Mouse (Mus musculus) left cerebral cortex, postnatal 14 days (tissue): ENCODE data around the gene Aldh18a1. TPM values are rescaled to one million over a fixed set of nuclear protein-coding genes. Genes with fewer than 3 reads are reported as not detected.
A peak's percentile ranks its signal among the peaks of the same experiment; 100 is the strongest.

ENCODE experiments used
- DNase-seq, 2 experiments: peaks; one replicate each; pipeline ENCODE4 v3.0.0; 2021 to 2022; ENCODE audit warnings: low spot score in 2 of 2, mixed read lengths in 1 of 2
- intact Hi-C: fragments of 180-260 bp; cut with DNase I; formaldehyde crosslinking; loops from one replicate; pipeline ENCODE4 v1.15.1; 2025
- total RNA-seq, 2 experiments: library from RNA; stranded (reverse); gene quantifications; 2 replicates each; pipeline ENCODE4 v1.2.3; 2021

Aldh18a1 gene
- total RNA-seq, 2 experiments from 2014 or later = 30.0 to 33.7 TPM

- DNase-seq = peak; percentile 62 to 82
- intact Hi-C loops = loop anchor here (1.0 to 2.0 kb wide), 2 partner anchors 154 to 202 kb away; no protein-coding TSS in a partner anchor
Observed at GRCm38 (mm10) chr19:40544856-40545255, 43.4 kb downstream of the Aldh18a1 start.

- intact Hi-C loops = no loop called here
- no peak for DNase-seq
Observed at GRCm38 (mm10) chr19:40542776-40543175, 45.5 kb downstream of the Aldh18a1 start.

GRCm38 (mm10) chr19:40536526-40536925, 51.7 kb downstream of the Aldh18a1 start:
- intact Hi-C loops = no loop called here
- DNase-seq = no peak

- no peak for DNase-seq
- intact Hi-C loops = no loop called here
Observed at GRCm38 (mm10) chr19:40532525-40532924, 55.7 kb downstream of the Aldh18a1 start.

- no peak for DNase-seq
- intact Hi-C loops = no loop called here
Observed at GRCm38 (mm10) chr19:40530323-40530722, 57.9 kb downstream of the Aldh18a1 start.

GRCm38 (mm10) chr19:40528254-40528653, 60.0 kb downstream of the Aldh18a1 start:
- intact Hi-C loops = no loop called here
- DNase-seq = no peak

- DNase-seq = peak; percentile 41 to 66
- intact Hi-C loops = no loop called here
Observed at GRCm38 (mm10) chr19:40526367-40527014, 61.8 kb downstream of the Aldh18a1 start.

- DNase-seq = no peak
- intact Hi-C loops = no loop called here
Observed at GRCm38 (mm10) chr19:40523431-40524005, 64.7 kb downstream of the Aldh18a1 start.

GRCm38 (mm10) chr19:40520403-40520802, 67.9 kb downstream of the Aldh18a1 start:
- intact Hi-C loops = no loop called here
- DNase-seq = no peak

- intact Hi-C loops = loop anchor here (10.0 kb wide), 1 partner anchor 124 kb away; no protein-coding TSS in a partner anchor
- DNase-seq = no peak
Observed at GRCm38 (mm10) chr19:40518706-40519105, 69.6 kb downstream of the Aldh18a1 start.

- DNase-seq = no peak
- intact Hi-C loops = loop anchor here (10.0 kb wide), 1 partner anchor 121 kb away; no protein-coding TSS in a partner anchor
Observed at GRCm38 (mm10) chr19:40515596-40515995, 72.7 kb downstream of the Aldh18a1 start.

GRCm38 (mm10) chr19:40514376-40514775, 73.9 kb downstream of the Aldh18a1 start:
- DNase-seq = no peak
- intact Hi-C loops = loop anchor here (5.0 to 10.0 kb wide), 2 partner anchors 42 to 120 kb away; no protein-coding TSS in a partner anchor

- peak; percentile 96 to 97 for DNase-seq
- intact Hi-C loops = loop anchor here (5.0 to 10.0 kb wide), 2 partner anchors 41 to 119 kb away; no protein-coding TSS in a partner anchor
Observed at GRCm38 (mm10) chr19:40513632-40514078, 74.6 kb downstream of the Aldh18a1 start, which contains the start of gene Sorbs1. Gene Sorbs1 (minus strand): TSS chr19:40513779.

GRCm38 (mm10) chr19:40512500-40513421, 75.5 kb downstream of the Aldh18a1 start:
- DNase-seq = peak; percentile 36 to 41
- intact Hi-C loops = loop anchor here (5.0 to 10.0 kb wide), 2 partner anchors 40 to 118 kb away; no protein-coding TSS in a partner anchor

- intact Hi-C loops = loop anchor here (5.0 to 10.0 kb wide), 2 partner anchors 39 to 117 kb away; no protein-coding TSS in a partner anchor
- no peak for DNase-seq
Observed at GRCm38 (mm10) chr19:40511679-40512309, 76.5 kb downstream of the Aldh18a1 start.

- intact Hi-C loops = loop anchor here (5.0 to 10.0 kb wide), 2 partner anchors 39 to 116 kb away; no protein-coding TSS in a partner anchor
- peak in 1 of 2 experiments; percentile 56 for DNase-seq
Observed at GRCm38 (mm10) chr19:40511100-40511439, 77.2 kb downstream of the Aldh18a1 start.

- peak in 1 of 2 experiments; percentile 41 for DNase-seq
- intact Hi-C loops = loop anchor here (5.0 to 10.0 kb wide), 2 partner anchors 38 to 116 kb away; no protein-coding TSS in a partner anchor
Observed at GRCm38 (mm10) chr19:40510387-40511099, 77.7 kb downstream of the Aldh18a1 start.

GRCm38 (mm10) chr19:40509274-40509673, 79.0 kb downstream of the Aldh18a1 start:
- intact Hi-C loops = no loop called here
- no peak for DNase-seq
